Mouse (Mus musculus) midbrain, embryonic 11.5 days (tissue): ENCODE measurements at regions not wholly inside any gene's neighbourhood (a gene's known extent, or its start where the extent isn't known, plus 50 kb on each side); places are given as distances from the start of the nearest gene placed in this dataset.

ENCODE experiments used
- ATAC-seq: fragments of 200-750 bp; cut with Nextera tagmentation; 2 replicates; pipeline ENCODE4 v1.8.0; 2017; ENCODE audit warnings: moderate TSS enrichment, moderate library complexity; ENCODE audit not compliant: low FRiP score
- DNase-seq: peaks from one replicate; pipeline ENCODE4 v3.0.0; 2015; ENCODE audit warnings: low spot score; ENCODE audit errors: missing footprints
- H3K27ac ChIP-seq: fragments of 300-500 bp; sonication (generic); 2 replicates; pipeline ENCODE4 v1.5.1; 2014; ENCODE audit warnings: low read depth, low read length
- H3K27me3 ChIP-seq: fragments of 300-500 bp; sonication (generic); 2 replicates; pipeline ENCODE4 v1.6.1; 2014; ENCODE audit warnings: mild to moderate bottlenecking, low read length, moderate library complexity, mixed read lengths; ENCODE audit not compliant: control insufficient read depth, insufficient read depth
- H3K36me3 ChIP-seq: fragments of 300-500 bp; sonication (generic); 2 replicates; pipeline ENCODE4 v1.6.1; 2014; ENCODE audit warnings: mild to moderate bottlenecking, low read length, moderate library complexity, mixed read lengths; ENCODE audit not compliant: control insufficient read depth, insufficient read depth
- H3K4me1 ChIP-seq: fragments of 300-500 bp; sonication (generic); 2 replicates; pipeline ENCODE4 v1.6.1; 2014; ENCODE audit warnings: low read length; ENCODE audit not compliant: control insufficient read depth, insufficient read depth
- H3K4me2 ChIP-seq: fragments of 300-500 bp; sonication (generic); 2 replicates; pipeline ENCODE4 v1.6.1; 2014; ENCODE audit warnings: mild to moderate bottlenecking, moderate library complexity
- H3K4me3 ChIP-seq: fragments of 300-500 bp; sonication (generic); 2 replicates; pipeline ENCODE4 v1.5.1; 2014; ENCODE audit warnings: low read depth, low read length
- H3K9ac ChIP-seq: fragments of 300-500 bp; sonication (generic); 2 replicates; pipeline ENCODE4 v1.6.1; 2014; ENCODE audit warnings: low read length
- H3K9me3 ChIP-seq: fragments of 300-500 bp; sonication (generic); 2 replicates; pipeline ENCODE4 v1.6.1; 2016; ENCODE audit warnings: low read length; ENCODE audit not compliant: control insufficient read depth
- WGBS: fragments of 180-500 bp; shearing (Covaris S2); extraction: QIAGEN DNeasy Blood & Tissue Kit; methylation state at CpG from one replicate; pipeline ENCODE4 v1.1.7; 2014; 5-methylcytosine and 5-hydroxymethylcytosine counted together

- H3K27ac ChIP-seq = no peak overlapping the region
- DNase-seq = no peak
- no peak overlapping the region for H3K4me3 ChIP-seq
- no peak for ATAC-seq
- 31% methylated on average over 3 of the region's 3 CpGs for WGBS
- H3K9me3 ChIP-seq = no peaks in the 10 kb centered on the region
- H3K4me1 ChIP-seq = no peaks in the 10 kb centered on the region
- no peak overlapping the region for H3K4me2 ChIP-seq
- no peaks in the 10 kb centered on the region for H3K36me3 ChIP-seq
- H3K9ac ChIP-seq = no peak overlapping the region
- H3K27me3 ChIP-seq = no peaks in the 10 kb centered on the region
These were observed 331.6 kb downstream of the Isl1 start for GRCm38 (mm10) chr13:115977890-115978203.

- no peak overlapping the region for H3K4me2 ChIP-seq
- no peaks in the 10 kb centered on the region for H3K9me3 ChIP-seq
- no peak for ATAC-seq
- H3K9ac ChIP-seq = no peak overlapping the region
- DNase-seq = no peak
- WGBS = 46% methylated on average over 7 of the region's 7 CpGs
- no peaks in the 10 kb centered on the region for H3K27me3 ChIP-seq
- no peak overlapping the region for H3K27ac ChIP-seq
- no peaks in the 10 kb centered on the region for H3K4me1 ChIP-seq
- H3K4me3 ChIP-seq = no peak overlapping the region
- H3K36me3 ChIP-seq = no peaks in the 10 kb centered on the region
These were observed 332.2 kb downstream of the Isl1 start for GRCm38 (mm10) chr13:115977118-115977889.
